ENCODE assay signal across 19 mouse cellular contexts in the genomic region with DNA sequence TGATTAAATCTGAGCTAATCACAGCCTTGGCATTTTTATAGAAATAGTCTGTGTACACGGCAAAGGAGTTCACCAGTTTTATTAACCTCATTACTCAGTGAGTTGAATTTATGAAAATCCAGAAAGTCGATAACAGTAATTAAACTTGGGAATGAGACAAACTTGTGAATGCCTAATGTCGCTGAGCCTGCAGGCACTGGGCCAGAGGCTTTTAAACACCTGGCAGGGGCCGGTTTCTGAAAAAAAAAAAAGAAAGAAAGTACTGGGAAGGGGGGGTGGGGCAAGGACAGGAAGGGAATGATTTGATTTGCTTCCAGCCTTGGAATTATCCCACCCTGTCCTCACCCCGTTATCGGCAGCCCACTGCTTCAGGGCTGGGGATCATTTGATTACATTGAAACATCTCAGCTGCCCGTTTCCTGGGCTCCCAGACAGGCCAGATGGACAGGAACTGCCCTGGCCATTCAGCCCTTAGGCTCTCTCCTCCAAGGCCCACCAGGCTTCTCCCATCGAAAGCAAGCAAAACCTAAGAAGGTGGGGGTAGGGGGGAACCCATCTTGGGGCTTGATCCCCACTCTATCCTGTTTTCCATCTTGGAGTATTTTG. TPM values are rescaled to one million over a fixed set of nuclear protein-coding genes. Genes with fewer than 3 reads are reported as not detected.
DNase-seq lines count a peak whose midpoint lies in the region; ATAC-seq and TF ChIP-seq lines count a peak whose summit lies in the region.
"Had no signal": no experiment of that assay in that cellular context is flagged by ENCODE, and none has a peak within 500 bp of the region (broad histone marks: within the 10 kb centered on the region; RNA-seq: fewer than 3 reads in every experiment).

No protein-coding gene starts in this region.

- TF ChIP-seq POLR2A in limb, embryonic 14.5 days (IDR thresholded peaks at IDR 0.05; ENCODE audit: borderline replicate concordance, extremely low read depth, insufficient read depth, insufficient read length) = no peak

- H3K4me1 ChIP-seq in forebrain, embryonic 12.5 days = peaks cover 29% of the 10 kb centered on the region
- H3K4me1 ChIP-seq in forebrain, embryonic 16.5 days (replicated peaks; ENCODE audit: control insufficient read depth, insufficient read depth, low read length) = peaks cover 18% of the 10 kb centered on the region
- peaks cover 23% of the 10 kb centered on the region for H3K4me1 ChIP-seq in midbrain, embryonic 12.5 days
- peaks cover 25% of the 10 kb centered on the region for H3K4me1 ChIP-seq in midbrain, embryonic 10.5 days
- H3K4me1 ChIP-seq in forebrain, embryonic 14.5 days (ENCODE audit: control insufficient read depth, insufficient read depth, low read length) = peaks cover 9% of the 10 kb centered on the region
- peaks cover 22% of the 10 kb centered on the region for H3K4me1 ChIP-seq in limb, embryonic 14.5 days (ENCODE audit: control insufficient read depth, insufficient read depth, low read length)

- DNase-seq in midbrain, embryonic 10.5 days (ENCODE audit: low spot score) = no peak
- DNase-seq in forebrain, embryonic 14.5 days (ENCODE audit: low spot score) = peak; percentile 55
- peak; percentile 50 for DNase-seq in limb, embryonic 14.5 days (ENCODE audit: low spot score)
- no peak for DNase-seq in embryo, embryonic 11 days
- no peak for DNase-seq in left cerebral cortex, adult 2 months (ENCODE audit: extremely low spot score in 1 of 2, low spot score in 2 of 2)
- DNase-seq: cerebellum, adult 9-11 months; gastrocnemius, adult 2 months; heart, postnatal 14 days; kidney, adult 11 months; kidney, postnatal 10 days; lung, postnatal 4 days had no signal

- H3K36me3 ChIP-seq in forebrain, embryonic 12.5 days (replicated peaks) = no peaks in the 10 kb centered on the region
- H3K36me3 ChIP-seq in forebrain, embryonic 16.5 days (ENCODE audit: control insufficient read depth, insufficient read depth) = no peaks in the 10 kb centered on the region
- H3K36me3 ChIP-seq in midbrain, embryonic 12.5 days = no peaks in the 10 kb centered on the region
- H3K36me3 ChIP-seq in midbrain, embryonic 10.5 days = no peaks in the 10 kb centered on the region
- no peaks in the 10 kb centered on the region for H3K36me3 ChIP-seq in forebrain, embryonic 14.5 days (ENCODE audit: control insufficient read depth, insufficient read depth, low read length)
- no peaks in the 10 kb centered on the region for H3K36me3 ChIP-seq in limb, embryonic 14.5 days (ENCODE audit: control insufficient read depth, insufficient read depth, low read length)
- H3K36me3 ChIP-seq: embryonic facial prominence, embryonic 15.5 days; heart, embryonic 12.5 days; lung, embryonic 15.5 days had no signal

- TF ChIP-seq CTCF in left cerebral cortex, adult 2 months (IDR thresholded peaks at IDR 0.05) = no peak

- H3K4me2 ChIP-seq in forebrain, embryonic 12.5 days = 0 out of 2 replicates have a peak overlapping the region, but pooled peaks have one; percentile 10
- no peak overlapping the region for H3K4me2 ChIP-seq in forebrain, embryonic 16.5 days (ENCODE audit: low read length)
- no peak overlapping the region for H3K4me2 ChIP-seq in midbrain, embryonic 12.5 days (replicated peaks)
- H3K4me2 ChIP-seq in forebrain, embryonic 14.5 days (ENCODE audit: low read length) = 0 out of 2 replicates have a peak overlapping the region, but pooled peaks have one; percentile 3
- H3K4me2 ChIP-seq in limb, embryonic 14.5 days (replicated peaks; ENCODE audit: low read depth, low read length, severe bottlenecking) = 0 out of 2 replicates have a peak overlapping the region, but pooled peaks have one; percentile 7
- H3K4me2 ChIP-seq: embryonic facial prominence, embryonic 15.5 days; heart, embryonic 12.5 days; lung, embryonic 15.5 days had no signal

- intact Hi-C loops in left cerebral cortex, adult 2 months (cut with DNase I) = no loop called here

- no peak overlapping the region for H3K4me3 ChIP-seq in forebrain, embryonic 12.5 days (replicated peaks)
- no peak overlapping the region for H3K4me3 ChIP-seq in forebrain, embryonic 16.5 days (replicated peaks; ENCODE audit: low read length)
- H3K4me3 ChIP-seq in midbrain, embryonic 12.5 days = no peak overlapping the region
- H3K4me3 ChIP-seq in midbrain, embryonic 10.5 days = no peak overlapping the region
- no peak overlapping the region for H3K4me3 ChIP-seq in forebrain, embryonic 14.5 days (ENCODE audit: low read depth, low read length)
- H3K4me3 ChIP-seq in limb, embryonic 14.5 days (replicated peaks; ENCODE audit: low read length) = no peak overlapping the region
- H3K4me3 ChIP-seq in left cerebral cortex, adult 2 months = no peak overlapping the region
- H3K4me3 ChIP-seq: embryonic facial prominence, embryonic 15.5 days; gastrocnemius, adult 2 months; heart, embryonic 12.5 days; lung, embryonic 15.5 days had no signal

- ATAC-seq in forebrain, embryonic 12.5 days (ENCODE audit: low FRiP score) = no peak
- no peak for ATAC-seq in forebrain, embryonic 16.5 days
- no peak for ATAC-seq in midbrain, embryonic 12.5 days (ENCODE audit: low FRiP score, low read depth)
- ATAC-seq in forebrain, embryonic 14.5 days = peak; percentile 60; the same call in 1 of the 2 replicates
- no peak; the same call in 1 of the 2 replicates for ATAC-seq in limb, embryonic 14.5 days (ENCODE audit: low FRiP score, low read depth)

- no peaks in the 10 kb centered on the region for H3K27me3 ChIP-seq in forebrain, embryonic 12.5 days
- H3K27me3 ChIP-seq in forebrain, embryonic 16.5 days (replicated peaks; ENCODE audit: control insufficient read depth, insufficient read depth, low read length) = no peaks in the 10 kb centered on the region
- H3K27me3 ChIP-seq in midbrain, embryonic 12.5 days = no peaks in the 10 kb centered on the region
- no peaks in the 10 kb centered on the region for H3K27me3 ChIP-seq in midbrain, embryonic 10.5 days (ENCODE audit: low read depth, poor library complexity, severe bottlenecking)
- no peaks in the 10 kb centered on the region for H3K27me3 ChIP-seq in forebrain, embryonic 14.5 days (replicated peaks; ENCODE audit: control insufficient read depth, insufficient read depth, low read length)
- H3K27me3 ChIP-seq in limb, embryonic 14.5 days (ENCODE audit: control insufficient read depth, insufficient read depth, low read length) = no peaks in the 10 kb centered on the region
- H3K27me3 ChIP-seq: embryonic facial prominence, embryonic 15.5 days; heart, embryonic 12.5 days; lung, embryonic 15.5 days had no signal

- no peaks in the 10 kb centered on the region for H3K9me3 ChIP-seq in forebrain, embryonic 12.5 days
- H3K9me3 ChIP-seq in forebrain, embryonic 16.5 days (ENCODE audit: control insufficient read depth, low read length) = no peaks in the 10 kb centered on the region
- H3K9me3 ChIP-seq in midbrain, embryonic 12.5 days = no peaks in the 10 kb centered on the region
- no peaks in the 10 kb centered on the region for H3K9me3 ChIP-seq in midbrain, embryonic 10.5 days (replicated peaks)
- no peaks in the 10 kb centered on the region for H3K9me3 ChIP-seq in forebrain, embryonic 14.5 days (replicated peaks; ENCODE audit: control insufficient read depth, low read length)
- H3K9me3 ChIP-seq in limb, embryonic 14.5 days (ENCODE audit: control insufficient read depth, low read length) = no peaks in the 10 kb centered on the region
- H3K9me3 ChIP-seq: embryonic facial prominence, embryonic 15.5 days; heart, embryonic 12.5 days; lung, embryonic 15.5 days had no signal

- H3K27ac ChIP-seq in forebrain, embryonic 12.5 days = no peak overlapping the region; the same call in 1 of the 2 replicates
- H3K27ac ChIP-seq in forebrain, embryonic 16.5 days (ENCODE audit: low read length) = no peak overlapping the region
- H3K27ac ChIP-seq in midbrain, embryonic 12.5 days (replicated peaks) = peak overlapping the region; percentile 55; the same call in 1 of the 2 replicates
- no peak overlapping the region; the same call in 1 of the 2 replicates for H3K27ac ChIP-seq in midbrain, embryonic 10.5 days (replicated peaks)
- H3K27ac ChIP-seq in forebrain, embryonic 14.5 days (ENCODE audit: low read depth, low read length) = peak overlapping the region; percentile 14; the same call in 1 of the 2 replicates
- no peak overlapping the region for H3K27ac ChIP-seq in limb, embryonic 14.5 days (replicated peaks; ENCODE audit: low read depth, low read length)
- no peak overlapping the region for H3K27ac ChIP-seq in left cerebral cortex, adult 2 months
- H3K27ac ChIP-seq: embryonic facial prominence, embryonic 15.5 days; gastrocnemius, adult 2 months; liver, embryonic 14.5 days; lung, embryonic 15.5 days had no signal

- no peak overlapping the region for H3K9ac ChIP-seq in forebrain, embryonic 12.5 days
- no peak overlapping the region for H3K9ac ChIP-seq in forebrain, embryonic 16.5 days (replicated peaks; ENCODE audit: low read depth, low read length)
- H3K9ac ChIP-seq in midbrain, embryonic 12.5 days (replicated peaks) = no peak overlapping the region
- no peak overlapping the region for H3K9ac ChIP-seq in forebrain, embryonic 14.5 days (ENCODE audit: low read length)
- H3K9ac ChIP-seq in limb, embryonic 14.5 days (ENCODE audit: low read depth, low read length, severe bottlenecking) = no peak overlapping the region
- H3K9ac ChIP-seq: embryonic facial prominence, embryonic 15.5 days; heart, embryonic 12.5 days; liver, embryonic 14.5 days; lung, embryonic 15.5 days had no signal

- 36% methylated on average over 8 of the region's 8 CpGs for WGBS in forebrain, embryonic 12.5 days
- WGBS in forebrain, embryonic 16.5 days = 13% methylated on average over 8 of the region's 8 CpGs
- 38% methylated on average over 8 of the region's 8 CpGs for WGBS in midbrain, embryonic 12.5 days
- 51% methylated on average over 8 of the region's 8 CpGs for WGBS in midbrain, embryonic 10.5 days
- WGBS in forebrain, embryonic 14.5 days = 14% methylated on average over 8 of the region's 8 CpGs
- 7% methylated on average over 8 of the region's 8 CpGs for WGBS in limb, embryonic 14.5 days

RNA-seq across cellular contexts. Expression of gene Map1b, which starts 21.7 kb away (rescaled TPM):
- 1,306 and 1,372 TPM in 2 replicates for polyA plus RNA-seq in forebrain, embryonic 12.5 days (2016; fragmentation: Nextera tagmentation; extraction: Ambion mirVana)
- 1,972 and 2,055 TPM in 2 replicates for polyA plus RNA-seq in forebrain, embryonic 16.5 days (2015; fragmentation: Nextera tagmentation; extraction: Ambion mirVana)
- 1,345 and 1,353 TPM in 2 replicates for polyA plus RNA-seq in midbrain, embryonic 12.5 days (2016; fragmentation: Nextera tagmentation; extraction: Ambion mirVana)
- polyA plus RNA-seq in midbrain, embryonic 10.5 days (2016; fragmentation: Nextera tagmentation; extraction: Ambion mirVana) = 665 and 916 TPM in 2 replicates
- polyA plus RNA-seq in forebrain, embryonic 14.5 days (2014; fragmentation: Nextera tagmentation; extraction: Ambion mirVana) = 1,380 and 2,008 TPM in 2 replicates
- 16.8 and 17.5 TPM in 2 replicates for polyA plus RNA-seq in limb, embryonic 14.5 days (2012; rRNA removed)
- 142 and 149 TPM in 2 replicates for polyA plus RNA-seq in limb, embryonic 14.5 days (2014; fragmentation: Nextera tagmentation; extraction: Ambion mirVana)
- total RNA-seq in left cerebral cortex, adult 2 months (2021) = 100 to 1,000 TPM; 630 to 695 TPM
- total RNA-seq: MEL had no signal

Comparison
In these comparisons a context has a peak if more than half of its experiments do, and no peak if none do; other contexts are left out.
1. H3K27ac ChIP-seq: peak in midbrain, embryonic 12.5 days (single experiment) and forebrain, embryonic 14.5 days (single experiment); none in forebrain, embryonic 12.5 days (single experiment), forebrain, embryonic 16.5 days (single experiment), midbrain, embryonic 10.5 days (single experiment), limb, embryonic 14.5 days (single experiment) and left cerebral cortex, adult 2 months (single experiment).
2. H3K4me2 ChIP-seq: peak in forebrain, embryonic 12.5 days (single experiment), forebrain, embryonic 14.5 days (single experiment) and limb, embryonic 14.5 days (single experiment); none in forebrain, embryonic 16.5 days (single experiment) and midbrain, embryonic 12.5 days (single experiment).
3. DNase-seq: peak in forebrain, embryonic 14.5 days (single experiment) and limb, embryonic 14.5 days (single experiment); none in midbrain, embryonic 10.5 days (single experiment), embryo, embryonic 11 days (single experiment) and left cerebral cortex, adult 2 months (0 of 2).